Mouse (Mus musculus): ENCODE data around the gene Tgfa.

- TF ChIP-seq CTCF (IDR thresholded peaks at IDR 0.05; ENCODE audit: extremely low read depth, insufficient read depth, low read length) (no peak), POLR2A (IDR thresholded peaks at IDR 0.05; ENCODE audit: extremely low read depth, insufficient read depth, low read length) (no peak)
Measured at GRCm38 (mm10) chr6:86293301-86293700, 98.3 kb downstream of the Tgfa start.
